Mouse (Mus musculus) heart, adult 2 months (tissue): ENCODE measurements at regions not wholly inside any gene's neighbourhood (a gene's known extent, or its start where the extent isn't known, plus 50 kb on each side); places are given as distances from the start of the nearest gene placed in this dataset.

Experiments
- DNase-seq, 2 experiments: peaks; one replicate each; pipeline ENCODE4 v3.0.0; 2021
- H3K27ac ChIP-seq: fragments of 200-600 bp; 2 replicates; pipeline ENCODE4 v1.8.1; 2022
- H3K27me3 ChIP-seq: fragments of 200-500 bp; 2 replicates; pipeline ENCODE4 v1.6.1; 2012; ENCODE audit warnings: mild to moderate bottlenecking, low read length, inconsistent platforms, mixed read lengths; ENCODE audit not compliant: control insufficient read depth, insufficient read depth
- H3K36me3 ChIP-seq: fragments of 200-500 bp; 2 replicates; pipeline ENCODE4 v1.6.1; 2012; ENCODE audit warnings: low read length, inconsistent platforms; ENCODE audit not compliant: control insufficient read depth, insufficient read depth
- H3K4me1 ChIP-seq: fragments of 200-500 bp; 2 replicates; pipeline ENCODE4 v1.6.1; 2011; ENCODE audit warnings: low read length; ENCODE audit not compliant: control insufficient read depth, insufficient read depth
- H3K4me3 ChIP-seq: fragments of 200-600 bp; 2 replicates; pipeline ENCODE4 v1.8.1; 2022
- H3K79me2 ChIP-seq: fragments of 200-500 bp; replicated peaks from 2 replicates; pipeline ENCODE4 v1.6.1; 2012; ENCODE audit warnings: mild to moderate bottlenecking, inconsistent platforms, low read length, moderate library complexity, mixed read lengths; ENCODE audit not compliant: control insufficient read depth, insufficient read depth
- H3K9ac ChIP-seq: fragments of 200-500 bp; 2 replicates; pipeline ENCODE4 v1.6.1; 2012; ENCODE audit warnings: low read depth, mild to moderate bottlenecking, control low read depth, inconsistent platforms, low read length, mixed read lengths
- CTCF ChIP-seq: fragments of 200-600 bp; IDR thresholded peaks from 2 replicates; pipeline ENCODE4 v1.8.1; 2022; ENCODE audit warnings: antibody characterized with exemption, mild to moderate bottlenecking, moderate library complexity
- EP300 ChIP-seq: fragments of 200-500 bp; IDR thresholded peaks from 2 replicates; pipeline ENCODE4 v1.6.1; 2011; ENCODE audit warnings: low read depth, low read length, control low read depth; ENCODE audit not compliant: insufficient read depth
- POLR2A ChIP-seq: fragments of 200-500 bp; IDR thresholded peaks from 2 replicates; pipeline ENCODE4 v1.6.1; 2011; ENCODE audit warnings: mild to moderate bottlenecking, low read depth, low read length, control low read depth; ENCODE audit not compliant: insufficient read depth
- WGBS: fragments of 180-500 bp; shearing (Covaris S2); methylation state at CpG from one replicate; pipeline ENCODE4 v1.1.7; 2018; 5-methylcytosine and 5-hydroxymethylcytosine counted together
- intact Hi-C: fragments of 180-260 bp; cut with DNase I; formaldehyde crosslinking; loops from one replicate; pipeline ENCODE4 v1.15.1; 2025

GRCm38 (mm10) chr14:25068430-25068829, 390.6 kb upstream of the Zmiz1 start:
- Histone ChIP-seq H3K27me3 (no peaks in the 10 kb centered on the region), H3K4me3 (no peak overlapping the region), H3K4me1 (peaks cover 6% of the 10 kb centered on the region), H3K9ac (no peak overlapping the region), H3K36me3 (no peaks in the 10 kb centered on the region), H3K79me2 (no peaks in the 10 kb centered on the region), H3K27ac (no peak overlapping the region)
- WGBS = 17% methylated on average over 8 of the region's 8 CpGs
- DNase-seq = peak in 1 of 2 experiments; percentile 15
- TF ChIP-seq CTCF (no peak), POLR2A (no peak), EP300 (no peak)
- intact Hi-C loops = no loop called here

- no peak for DNase-seq
- 83% methylated on average over 5 of the region's 5 CpGs for WGBS
- no peaks in the 10 kb centered on the region for H3K36me3 ChIP-seq
- TF ChIP-seq EP300 = no peak
- no peak for TF ChIP-seq CTCF
- no peak for TF ChIP-seq POLR2A
- no peaks in the 10 kb centered on the region for H3K27me3 ChIP-seq
- intact Hi-C loops = no loop called here
- no peaks in the 10 kb centered on the region for H3K79me2 ChIP-seq
- H3K9ac ChIP-seq = no peak overlapping the region
- peaks cover 2% of the 10 kb centered on the region for H3K4me1 ChIP-seq
- no peak overlapping the region for H3K4me3 ChIP-seq
- H3K27ac ChIP-seq = no peak overlapping the region
Measured at GRCm38 (mm10) chr14:25073143-25073542, 385.8 kb upstream of the Zmiz1 start.

- intact Hi-C loops = no loop called here
- WGBS = 84% methylated on average over 9 of the region's 9 CpGs
- Histone ChIP-seq H3K27me3 (no peaks in the 10 kb centered on the region), H3K4me3 (no peak overlapping the region), H3K9ac (no peak overlapping the region), H3K27ac (no peak overlapping the region), H3K79me2 (no peaks in the 10 kb centered on the region), H3K36me3 (no peaks in the 10 kb centered on the region), H3K4me1 (no peaks in the 10 kb centered on the region)
- DNase-seq = no peak
- TF ChIP-seq EP300 (no peak), CTCF (no peak), POLR2A (no peak)
Measured at GRCm38 (mm10) chr14:25074022-25074800, 384.8 kb upstream of the Zmiz1 start.

- no peak for DNase-seq
- Histone ChIP-seq H3K36me3 (no peaks in the 10 kb centered on the region), H3K79me2 (no peaks in the 10 kb centered on the region), H3K9ac (no peak overlapping the region), H3K27me3 (no peaks in the 10 kb centered on the region), H3K4me3 (no peak overlapping the region), H3K27ac (no peak overlapping the region), H3K4me1 (no peaks in the 10 kb centered on the region)
- intact Hi-C loops = no loop called here
- TF ChIP-seq POLR2A = no peak
- no peak for TF ChIP-seq EP300
- TF ChIP-seq CTCF = no peak
- WGBS = 91% methylated on average over 5 of the region's 5 CpGs
Measured at GRCm38 (mm10) chr14:25074891-25075290, 384.1 kb upstream of the Zmiz1 start.

GRCm38 (mm10) chr14:25080431-25080830, 378.6 kb upstream of the Zmiz1 start:
- intact Hi-C loops = no loop called here
- no peaks in the 10 kb centered on the region for H3K27me3 ChIP-seq
- H3K79me2 ChIP-seq = no peaks in the 10 kb centered on the region
- TF ChIP-seq CTCF (no peak), EP300 (no peak), POLR2A (no peak)
- no peak overlapping the region for H3K4me3 ChIP-seq
- no peaks in the 10 kb centered on the region for H3K4me1 ChIP-seq
- no peak overlapping the region for H3K9ac ChIP-seq
- H3K36me3 ChIP-seq = no peaks in the 10 kb centered on the region
- WGBS = 74% methylated on average over 3 of the region's 3 CpGs
- DNase-seq = no peak
- no peak overlapping the region for H3K27ac ChIP-seq

- H3K27me3 ChIP-seq = no peaks in the 10 kb centered on the region
- no peak overlapping the region for H3K9ac ChIP-seq
- 68% methylated on average over 4 of the region's 4 CpGs for WGBS
- intact Hi-C loops = no loop called here
- H3K79me2 ChIP-seq = no peaks in the 10 kb centered on the region
- H3K27ac ChIP-seq = no peak overlapping the region
- H3K36me3 ChIP-seq = no peaks in the 10 kb centered on the region
- no peak for DNase-seq
- TF ChIP-seq CTCF (no peak), EP300 (no peak), POLR2A (no peak)
- H3K4me1 ChIP-seq = no peaks in the 10 kb centered on the region
- no peak overlapping the region for H3K4me3 ChIP-seq
Measured at GRCm38 (mm10) chr14:25083847-25084246, 375.1 kb upstream of the Zmiz1 start.
